Mouse (Mus musculus) urinary bladder, adult 18-20 months (tissue): ENCODE data around the gene Zfp40.
"Not testable (repeated sequence)": the region's sequence is repeated elsewhere in the genome, so short reads cannot be mapped to it uniquely, and the experiment has no call there.

Experiments
- DNase-seq, 2 experiments: peaks; one replicate each; pipeline ENCODE4 v3.0.0; 2022; ENCODE audit warnings: low spot score in 2 of 2, mixed read lengths in 2 of 2

Zfp40 gene

DNA sequence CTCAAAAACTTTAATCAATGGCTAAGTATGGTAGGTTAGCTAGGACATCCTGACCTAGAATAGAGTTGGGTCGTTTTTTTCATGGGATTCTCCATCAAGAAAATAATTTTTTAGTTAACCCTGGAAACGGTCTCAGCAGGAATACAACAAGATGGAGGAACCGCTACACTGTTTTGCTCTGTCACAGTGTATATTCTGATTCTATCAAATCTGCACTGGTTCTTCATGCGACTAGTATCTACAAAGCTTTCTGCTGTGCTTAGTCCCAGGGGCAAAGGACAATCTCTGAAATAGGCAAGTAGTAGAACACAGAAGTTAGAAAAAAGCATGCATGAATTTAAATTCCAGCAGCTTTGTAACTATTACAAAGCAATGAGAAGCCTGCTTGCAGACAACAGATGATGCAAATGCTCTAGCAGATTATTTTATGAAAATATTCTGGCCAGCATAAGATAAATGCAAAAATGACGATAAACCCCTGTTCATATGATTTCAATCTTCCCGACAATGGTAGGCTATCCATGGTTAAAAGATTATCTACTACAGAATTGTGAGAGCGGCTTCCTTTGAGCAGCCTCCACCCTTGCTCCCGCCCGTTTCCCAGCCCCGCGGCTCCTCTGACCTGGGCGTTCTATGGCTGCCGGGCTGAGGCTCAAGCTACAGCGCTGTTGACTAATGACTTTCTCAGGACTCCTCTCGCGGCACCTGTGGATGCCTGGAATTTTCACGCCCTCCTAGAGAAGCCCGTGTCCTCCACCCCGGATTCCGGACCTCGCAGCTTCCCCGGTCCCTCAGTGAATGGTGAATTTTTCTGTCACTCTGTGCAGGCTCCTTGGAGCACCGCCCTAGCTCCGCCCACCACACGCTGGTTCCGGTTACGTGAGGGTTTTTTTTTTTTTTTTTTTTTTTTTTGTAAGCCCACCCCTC lies at the start of gene Zfp40:
Gene Zfp40, minus strand, starts transcription at position 800 of the 927 bp plus-strand sequence.
- DNase-seq = peak; percentile 82

DNA sequence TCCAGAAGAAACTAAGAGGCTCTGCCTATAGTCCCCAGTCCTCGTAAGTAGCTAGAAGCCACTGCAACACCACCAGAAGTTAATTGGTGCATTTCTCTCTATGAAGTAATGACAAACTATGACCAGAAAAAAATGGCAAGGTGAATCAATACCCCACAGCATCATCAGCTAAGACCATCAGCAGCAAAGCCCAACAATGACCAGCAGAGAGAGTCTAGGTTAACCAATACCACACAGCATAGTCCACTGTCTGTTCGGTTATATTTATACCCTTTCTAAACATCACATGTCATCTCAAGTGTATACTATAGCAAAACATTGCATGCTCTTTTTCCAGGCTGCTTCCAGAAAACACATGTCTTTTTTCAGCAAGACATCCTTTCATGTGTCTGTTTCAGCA lies 25.3 kb upstream of the Zfp40 start:
- no peak for DNase-seq

DNA sequence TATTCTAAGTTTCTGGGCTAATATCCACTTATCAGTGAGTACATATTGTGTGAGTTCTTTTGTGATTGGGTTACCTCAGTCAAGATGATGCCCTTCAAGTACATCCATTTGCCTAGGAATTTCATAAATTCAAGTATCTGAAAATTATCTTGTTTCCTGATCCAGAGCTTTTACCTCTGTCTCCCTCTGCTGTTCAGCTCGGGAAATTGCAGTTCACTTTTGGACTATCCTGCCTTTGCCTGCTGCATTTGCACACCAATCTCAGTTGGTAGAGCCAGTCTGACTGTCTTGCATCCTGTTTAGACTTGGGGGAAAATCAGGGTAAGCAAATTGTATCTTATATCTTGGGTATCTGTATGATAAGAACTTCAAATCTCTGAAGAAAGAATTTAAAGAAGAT lies 6.8 kb upstream of the Zfp40 start:
- DNase-seq = not testable (repeated sequence)

DNA sequence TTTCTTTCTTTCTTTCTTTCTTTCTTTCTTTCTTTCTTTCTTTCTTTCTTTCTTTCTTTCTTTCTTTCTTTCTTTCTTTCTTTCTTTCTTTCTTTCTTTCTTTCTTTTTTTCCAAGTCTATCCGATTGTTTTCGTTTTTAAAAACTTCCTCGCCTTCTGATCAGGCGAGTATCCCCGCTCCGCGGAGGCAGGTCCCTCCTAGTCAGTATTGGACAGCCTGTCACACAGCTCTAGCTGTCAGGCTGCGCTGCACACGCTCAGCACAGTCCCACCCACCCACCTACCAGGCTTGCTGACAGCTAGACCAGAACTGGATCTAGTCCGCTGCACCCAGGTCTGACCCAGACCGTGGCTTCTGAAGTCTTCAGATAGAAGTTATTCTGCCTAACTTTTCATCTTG lies 389 bp upstream of the Zfp40 start:
- DNase-seq = peak; percentile 3 to 23

DNA sequence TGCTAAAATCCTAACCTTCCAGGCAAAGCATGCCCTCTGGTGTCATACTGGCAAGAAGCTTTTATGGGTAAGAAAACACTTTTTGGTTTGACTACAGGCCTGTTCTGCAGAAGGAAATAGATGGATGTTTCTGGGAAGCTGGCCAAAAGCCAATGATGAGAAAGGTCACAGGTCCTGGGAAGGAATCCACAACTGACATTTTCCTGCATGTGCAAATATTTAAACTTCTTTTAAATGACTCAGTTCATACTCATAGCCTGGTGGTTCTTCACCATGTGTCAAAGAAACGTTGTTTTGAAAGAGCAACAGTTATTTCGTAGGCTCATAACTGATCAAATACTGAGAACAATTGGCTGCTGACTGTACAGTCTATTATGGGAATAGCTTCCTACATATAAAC lies 5.4 kb downstream of the Zfp40 start:
- DNase-seq = peak in 1 of 2 experiments; percentile 7
